Mouse (Mus musculus): Measurements from ENCODE around the gene Smtn.

DNA sequence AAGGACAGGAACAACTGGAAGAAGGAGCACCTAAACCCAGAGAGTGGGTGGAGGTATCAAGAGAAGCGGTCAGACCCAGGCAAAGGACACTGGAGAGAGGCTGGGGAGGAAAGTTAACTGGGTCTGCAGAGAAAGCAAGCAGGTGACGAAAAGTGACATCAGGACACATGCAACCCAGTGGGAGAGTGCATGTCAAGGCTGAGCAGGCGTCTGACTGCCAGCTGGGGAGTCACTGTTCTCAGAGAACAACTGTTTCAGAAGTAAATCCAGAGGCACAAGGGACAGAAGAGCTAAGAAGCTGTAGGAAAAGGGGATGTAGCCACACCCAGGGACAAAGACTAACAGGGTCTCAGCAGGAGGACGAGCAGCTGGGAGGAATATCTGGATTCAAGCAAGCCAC lies 14.9 kb downstream of the Smtn start:
- TF ChIP-seq CTCF (IDR thresholded peaks at IDR 0.05; ENCODE audit: insufficient read depth, low read length) (no peak), POLR2A (IDR thresholded peaks at IDR 0.05; ENCODE audit: borderline replicate concordance, extremely low read depth, low read depth, low read length) (no peak)

Measured in lung, adult 2 months (tissue).